Mouse (Mus musculus): ENCODE measurements around the gene Lce1a1.

DNA sequence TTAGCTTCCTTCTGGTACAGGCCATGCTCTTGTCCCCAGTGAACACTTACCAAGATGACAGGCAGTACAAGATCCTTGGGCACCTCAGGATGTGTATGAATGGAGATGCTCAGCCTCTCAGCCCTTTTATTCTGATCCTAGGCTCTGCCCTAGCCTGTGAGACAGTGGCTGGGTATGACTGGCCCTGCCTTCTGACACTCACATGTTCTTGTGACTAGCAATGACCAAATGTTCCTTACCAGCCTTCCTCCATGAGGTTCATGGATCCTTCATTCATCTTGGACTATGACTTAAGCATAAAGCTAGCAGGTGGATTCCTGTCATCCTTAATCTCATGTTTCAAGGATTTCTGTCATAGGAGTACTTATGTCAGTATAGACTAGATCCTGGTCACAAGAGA lies 22.1 kb upstream of the Lce1a1 start, which contains the start of gene Lce1a2:
- TF ChIP-seq EP300 (IDR thresholded peaks at IDR 0.05; ENCODE audit: low read depth) = no peak
- no peak for TF ChIP-seq CTCF (IDR thresholded peaks at IDR 0.05; ENCODE audit: low read depth)
